Mouse (Mus musculus): ENCODE data around the gene Mknk1.

DNA sequence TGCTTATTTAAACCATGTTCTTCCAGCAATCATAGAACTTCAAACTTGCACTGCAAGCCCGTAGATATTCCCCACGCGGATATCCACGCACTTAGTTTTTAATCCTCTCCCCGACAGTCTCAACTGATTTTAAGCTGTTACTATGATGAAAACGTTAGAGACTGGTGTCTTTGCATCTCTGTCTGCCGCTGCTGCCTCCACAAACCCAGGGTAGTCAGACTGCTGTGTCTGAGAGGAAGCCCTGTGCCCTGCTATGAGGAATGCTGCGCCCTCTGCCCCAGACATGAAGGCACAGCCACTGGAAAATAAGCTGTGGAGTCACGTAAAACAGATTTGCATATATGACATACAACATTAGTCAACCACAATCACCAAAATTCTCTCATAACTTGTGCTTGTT, 39.8 kb downstream of the Mknk1 start:
- TF ChIP-seq MAX (IDR thresholded peaks at IDR 0.05; ENCODE audit: low read length) (no peak), POLR2A (IDR thresholded peaks at IDR 0.05; ENCODE audit: control insufficient read depth in 1 of 2, insufficient read depth in 1 of 2, low read depth in 1 of 2, low read length in 2 of 2, poor library complexity in 1 of 2) (no peak), EP300 (IDR thresholded peaks at IDR 0.05; ENCODE audit: low read depth in 1 of 2, low read length in 2 of 2) (no peak), MXI1 (IDR thresholded peaks at IDR 0.05; ENCODE audit: low read depth, low read length) (no peak), CTCF (IDR thresholded peaks at IDR 0.05 in 2 of 3, conservative IDR thresholded peaks at IDR 0.05 in 1 of 3; ENCODE audit: control insufficient read depth in 1 of 3, insufficient read depth in 1 of 3, low read depth in 2 of 3, low read length in 3 of 3, poor library complexity in 1 of 3, severe bottlenecking in 1 of 3) (no peak), ZC3H11A (IDR thresholded peaks at IDR 0.05; ENCODE audit: low read depth, low read length) (no peak), MYB (IDR thresholded peaks at IDR 0.05; ENCODE audit: low read depth, low read length) (no peak), ETS1 (IDR thresholded peaks at IDR 0.05; ENCODE audit: low read depth, low read length) (no peak), MAZ (IDR thresholded peaks at IDR 0.05; ENCODE audit: low read depth, low read length) (no peak)

All from MEL (cell line).